Mouse (Mus musculus) erythroblast, adult 5-6 weeks (primary cell): ENCODE results near the gene Spink4. TPM values are rescaled to one million over a fixed set of nuclear protein-coding genes. Genes with fewer than 3 reads are reported as not detected.
A peak's percentile ranks its signal among the peaks of the same experiment; 100 is the strongest.

Source experiments
- ATAC-seq: replicated peaks from 2 replicates; pipeline ENCODE4 v1.8.0; 2016; ENCODE audit warnings: moderate number of reproducible peaks, mild to moderate bottlenecking, moderate TSS enrichment, inconsistent platforms; ENCODE audit not compliant: poor library complexity, low FRiP score, severe bottlenecking
- total RNA-seq, 2 experiments: library from RNA; stranded (forward) in 1 of 2; stranded (reverse) in 1 of 2; fragments of 150-400 nt in 1 of 2; fragments of 200-764, 138-1000 nt in 1 of 2; gene quantifications; 2 replicates each; pipeline versions ENCODE4 v1.2.3 to v1.2.4; 2015 to 2017; ENCODE audit warnings: low replicate concordance in 2 of 2

Gene Spink4
- total RNA-seq, 2 experiments from 2014 or later: not detected

DNA sequence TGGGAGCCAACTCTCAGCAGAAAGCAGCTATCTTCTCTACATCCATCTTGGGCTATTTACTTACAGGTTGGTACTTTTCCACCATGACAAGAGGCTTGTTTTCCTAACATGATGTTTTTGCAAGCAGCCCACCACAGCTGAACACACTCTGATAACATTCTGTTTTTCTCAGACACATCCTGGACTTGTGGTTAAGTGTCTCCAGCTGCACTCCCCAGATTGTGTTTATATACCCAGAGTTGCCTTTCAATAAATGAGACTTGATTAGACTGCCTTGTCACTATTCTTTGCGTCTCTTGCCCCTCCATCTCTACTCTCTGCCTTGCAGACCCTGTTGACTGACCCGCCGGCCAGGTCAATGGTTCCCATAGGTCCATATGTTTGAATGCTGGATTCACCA, 19.8 kb upstream of the Spink4 start:
- no peak for ATAC-seq

DNA sequence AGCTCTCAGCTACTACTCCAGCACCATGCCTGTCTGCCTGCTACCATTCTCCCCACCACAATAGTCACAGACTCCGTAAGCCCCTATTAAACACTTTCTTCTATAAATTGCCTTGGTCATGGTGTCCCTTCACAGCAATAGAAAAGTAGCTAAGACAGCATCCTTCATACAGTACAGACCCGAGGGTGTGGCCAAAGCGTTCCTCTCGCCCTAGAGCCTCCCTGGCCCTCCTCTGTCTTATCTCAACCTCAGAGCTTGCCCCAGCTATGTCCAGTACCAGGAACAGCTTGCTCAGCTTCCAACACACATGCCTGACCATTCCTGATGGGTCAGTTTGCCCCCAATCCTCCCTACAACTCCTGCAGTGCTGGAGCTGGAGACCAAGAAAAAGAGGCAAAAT, 19.2 kb upstream of the Spink4 start:
- ATAC-seq: no peak

DNA sequence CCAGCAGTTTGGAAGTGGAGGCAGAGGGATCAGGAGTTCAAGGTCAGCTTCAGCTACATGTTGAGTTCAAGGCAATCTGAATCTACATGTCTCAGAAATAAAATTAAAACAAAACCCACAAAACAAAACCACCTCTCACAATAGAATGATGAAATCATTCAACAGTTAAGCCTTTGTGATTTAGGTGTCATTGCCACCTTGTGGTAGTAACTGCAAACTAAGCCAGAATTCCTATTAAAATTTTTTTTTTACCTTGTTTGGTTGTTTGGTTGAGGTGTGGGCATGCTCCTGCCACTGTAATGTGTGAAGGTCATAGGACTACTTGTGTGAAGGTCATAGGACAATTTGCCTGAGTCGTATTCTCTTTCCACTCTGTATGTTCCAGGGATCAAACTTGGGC, 13.6 kb upstream of the Spink4 start:
- no peak for ATAC-seq

DNA sequence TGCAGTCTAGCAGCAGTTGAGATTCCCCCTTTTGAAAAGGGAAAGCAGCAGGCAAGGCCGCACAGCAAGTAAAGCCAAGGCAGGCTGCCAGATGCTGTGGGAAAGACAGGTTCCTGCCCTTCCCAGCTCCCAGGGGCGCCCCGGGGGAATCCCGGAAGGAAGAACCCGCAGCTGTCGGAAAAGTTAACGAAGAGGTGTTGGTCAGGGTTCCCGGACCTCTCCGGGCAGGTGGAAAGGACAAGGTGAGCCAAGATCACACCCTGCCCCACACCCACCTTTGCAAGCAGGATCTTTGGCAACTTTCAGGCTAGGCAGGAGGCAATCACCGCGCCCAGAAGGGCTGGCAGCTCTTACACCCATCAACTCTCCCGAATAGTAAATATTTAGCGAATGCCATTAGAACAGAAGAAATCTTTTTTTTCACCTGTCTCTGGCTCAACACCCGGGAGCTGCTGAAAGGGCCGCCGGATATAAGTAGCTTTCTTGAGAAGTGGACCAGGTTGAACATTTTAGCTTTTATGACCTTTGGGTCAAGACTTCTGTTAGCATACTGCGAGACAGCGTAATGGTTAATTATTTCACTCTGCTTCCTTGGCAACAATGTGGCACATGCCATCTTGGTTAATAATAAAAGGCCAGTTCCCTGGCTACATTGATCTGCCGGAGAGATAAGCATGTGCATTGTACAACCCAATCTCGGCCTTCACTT, 11.4 kb upstream of the Spink4 start:
- no peak for ATAC-seq

GRCm38 (mm10) chr4:40914287-40914867, 5.5 kb upstream of the Spink4 start:
- no peak for ATAC-seq

DNA sequence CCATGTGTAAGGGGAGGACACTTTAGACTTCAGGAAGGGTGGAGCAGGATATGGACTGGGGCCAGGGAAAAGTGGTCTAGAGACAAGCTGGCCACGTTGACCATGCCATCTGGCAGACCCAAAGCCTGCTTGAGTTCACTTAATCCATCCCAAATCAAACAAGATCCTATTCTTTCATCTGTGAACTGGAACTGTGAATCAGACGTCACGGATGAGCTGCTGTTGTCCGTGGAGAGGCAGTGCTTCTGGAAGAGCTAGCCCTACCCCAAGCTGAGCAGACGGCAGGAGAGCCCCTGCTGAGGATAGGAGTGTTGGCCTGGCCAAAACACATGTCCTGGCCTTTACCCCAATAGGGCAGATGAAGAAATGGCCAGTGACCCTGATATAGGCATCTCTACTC, 3.9 kb upstream of the Spink4 start:
- ATAC-seq: no peak

GRCm38 (mm10) chr4:40916592-40917155, 3.2 kb upstream of the Spink4 start:
- ATAC-seq: no peak

DNA sequence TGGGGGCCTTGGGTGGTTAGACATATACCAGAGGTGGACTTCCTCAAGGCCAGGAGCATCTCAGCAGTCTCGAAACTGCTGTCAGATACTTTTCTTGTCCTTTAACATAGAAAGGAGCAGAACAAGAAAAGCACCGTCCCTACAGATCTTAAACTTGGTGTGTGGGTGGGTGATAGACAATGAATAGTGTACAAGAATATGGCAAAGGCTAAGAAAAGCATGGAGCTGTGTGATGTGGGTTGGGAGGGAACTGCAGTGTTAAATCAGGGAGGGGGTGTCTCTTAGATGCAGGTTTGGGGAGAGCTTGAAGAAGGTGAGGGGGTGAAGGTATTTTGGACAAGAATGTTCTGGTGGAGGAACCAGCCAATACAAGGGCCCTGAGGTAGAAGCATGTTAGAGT, 724 bp downstream of the Spink4 start:
- ATAC-seq: no peak

DNA sequence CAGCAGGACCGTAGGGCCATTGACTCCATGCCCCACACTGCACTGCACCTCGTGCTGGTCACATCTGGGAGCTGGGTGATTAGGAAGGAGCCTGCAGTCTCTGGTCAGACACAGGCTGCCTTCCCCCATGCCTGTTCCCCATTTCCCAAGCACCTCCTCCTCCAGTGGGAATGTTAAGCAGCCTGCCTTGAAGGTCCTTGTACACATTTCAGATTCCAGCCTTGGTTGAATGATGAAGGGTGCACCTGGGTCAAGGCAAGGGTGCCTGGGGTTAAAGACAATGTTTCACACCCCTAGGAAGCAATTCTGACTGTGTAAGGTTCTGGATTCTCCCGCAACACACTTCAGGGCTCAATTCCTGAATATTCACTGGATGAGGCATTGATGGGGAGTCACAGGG, 1.4 kb downstream of the Spink4 start:
- ATAC-seq: no peak

DNA sequence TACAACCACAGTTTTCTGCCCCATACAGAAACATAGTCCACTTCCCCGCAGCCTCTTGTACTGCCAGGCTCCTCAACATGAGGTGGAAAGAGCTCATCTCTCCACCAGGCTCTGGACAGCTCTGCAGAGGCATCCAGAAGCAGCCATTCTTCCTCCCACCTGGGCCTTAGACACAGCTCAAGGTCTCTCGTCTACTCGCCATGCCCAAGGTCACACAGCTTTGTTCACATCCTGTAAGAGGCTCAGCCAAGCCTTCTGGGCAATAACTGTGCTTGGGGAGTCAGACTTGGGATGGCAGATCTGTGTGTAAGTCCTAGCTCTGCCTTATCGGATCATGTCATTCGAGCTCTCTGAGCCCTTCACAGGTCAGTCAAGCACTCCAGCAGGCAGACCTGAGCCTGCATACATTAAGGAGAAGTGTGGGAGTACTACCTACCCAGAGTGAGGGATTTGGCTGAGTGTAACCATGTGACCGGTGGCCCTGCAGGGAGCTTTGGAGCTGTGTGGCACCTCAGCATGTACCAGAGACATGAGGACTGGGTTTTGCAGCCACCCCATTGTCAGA, 3.3 kb downstream of the Spink4 start:
- ATAC-seq: no peak

GRCm38 (mm10) chr4:40925568-40925967, 5.7 kb downstream of the Spink4 start:
- ATAC-seq: no peak

DNA sequence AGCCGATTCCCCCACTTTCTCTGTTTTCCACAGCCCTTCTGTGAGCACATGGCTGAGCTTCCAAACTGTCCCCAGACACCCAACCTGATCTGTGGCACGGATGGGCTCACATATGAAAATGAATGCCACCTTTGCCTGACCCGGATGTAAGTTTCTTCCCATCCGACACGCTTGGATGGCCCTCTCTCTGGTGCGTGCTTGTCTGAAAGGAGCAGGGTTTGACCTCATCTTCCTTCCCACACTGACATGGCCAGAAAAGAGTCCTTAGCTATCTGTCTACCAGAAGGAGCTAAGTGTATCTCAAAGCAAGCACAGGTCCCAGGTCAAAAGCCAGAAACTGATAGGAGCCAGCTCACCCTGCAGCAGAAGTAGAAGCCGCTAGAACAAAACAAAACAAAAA, 9.2 kb downstream of the Spink4 start:
- ATAC-seq: no peak

DNA sequence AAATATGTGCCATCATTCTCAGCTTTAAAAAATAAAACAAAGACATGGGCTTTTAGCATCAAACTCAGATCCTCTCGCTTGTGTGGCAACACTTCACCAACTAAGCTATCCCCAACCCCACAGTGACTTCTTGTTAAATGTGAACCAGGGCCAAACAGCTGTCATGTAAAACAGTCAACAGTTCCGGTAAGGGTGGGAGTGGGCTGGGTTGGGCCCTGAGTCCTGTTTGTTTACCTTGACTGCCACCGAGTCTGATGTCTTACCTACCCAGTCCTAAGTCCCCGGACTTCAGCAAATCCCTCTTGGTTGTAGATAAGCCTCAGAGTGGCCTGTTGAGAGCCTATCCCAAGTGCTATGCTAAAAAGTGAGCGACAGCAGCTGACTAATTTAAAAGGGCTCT, 13.8 kb downstream of the Spink4 start:
- ATAC-seq: no peak

GRCm38 (mm10) chr4:40934369-40934768, 14.5 kb downstream of the Spink4 start:
- ATAC-seq: peak; percentile 54

GRCm38 (mm10) chr4:40936175-40936839, 16.5 kb downstream of the Spink4 start:
- no peak for ATAC-seq

GRCm38 (mm10) chr4:40938793-40939192, 18.9 kb downstream of the Spink4 start:
- no peak for ATAC-seq

DNA sequence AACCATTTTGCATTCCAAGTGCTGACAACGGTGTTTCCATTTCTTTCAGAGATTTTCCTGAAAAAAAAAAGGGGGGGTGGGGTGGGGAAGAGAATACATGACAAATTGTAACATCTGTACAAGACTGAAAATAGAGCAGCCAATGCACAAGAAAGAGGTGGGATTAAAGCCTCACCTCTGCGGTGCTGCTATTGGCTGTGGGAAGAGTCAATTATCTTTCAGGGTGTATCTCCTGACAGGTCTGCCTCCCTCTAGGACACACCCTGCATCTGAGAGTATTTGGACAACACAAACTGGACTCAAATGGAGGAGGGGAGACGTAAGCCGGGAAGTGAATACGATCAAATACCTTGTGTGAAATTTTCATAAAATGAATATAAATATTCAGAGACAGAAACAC, 23.8 kb downstream of the Spink4 start:
- ATAC-seq: no peak

DNA sequence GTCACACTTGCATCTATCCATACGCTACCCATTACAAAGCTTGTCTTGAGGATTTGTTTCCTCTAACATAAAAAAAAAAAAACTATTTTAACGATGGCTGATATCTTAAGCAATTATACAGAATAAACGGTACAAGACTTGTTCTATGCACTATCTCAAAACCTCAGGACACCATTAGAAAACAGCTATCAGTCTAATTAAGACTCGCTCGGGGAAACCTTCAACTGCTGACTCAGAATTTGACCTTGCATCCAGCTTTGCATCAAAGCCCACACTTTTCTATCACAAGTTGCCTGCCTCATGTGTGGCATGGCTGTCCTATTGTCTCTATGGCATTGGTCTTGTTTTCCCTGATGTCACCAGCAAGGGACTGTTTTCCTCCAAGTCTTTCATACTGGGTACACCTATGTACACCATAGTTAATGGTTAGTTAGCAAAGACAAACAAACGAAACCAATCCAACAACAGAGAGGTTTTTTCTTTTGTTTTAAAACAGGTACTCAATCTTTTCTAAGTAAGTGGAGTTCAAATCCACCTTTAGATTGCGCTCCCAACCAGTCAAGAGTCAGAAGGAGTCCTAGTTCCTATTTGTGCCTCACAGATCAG, 26.8 kb downstream of the Spink4 start:
- ATAC-seq: no peak

GRCm38 (mm10) chr4:40947565-40948159, 27.8 kb downstream of the Spink4 start:
- ATAC-seq: peak; percentile 57

- peak; percentile 91 for ATAC-seq
Measured at GRCm38 (mm10) chr4:40948160-40948708, 28.4 kb downstream of the Spink4 start, which contains the start of the genes Bag1 and Chmp5. Bag1 (minus strand) TSS chr4:40948294. Chmp5 (plus strand) TSS chr4:40948407.
